Mouse (Mus musculus): Measurements from ENCODE around the gene Srsf7. TPM values are rescaled to one million over a fixed set of nuclear protein-coding genes. Genes with fewer than 3 reads are reported as not detected.
"Not testable (repeated sequence)": the region's sequence is repeated elsewhere in the genome, so short reads cannot be mapped to it uniquely, and the experiment has no call there.

Srsf7 gene
- total RNA-seq (2017), result 262 to 315 TPM (median 271 TPM) in 3 replicates

DNA sequence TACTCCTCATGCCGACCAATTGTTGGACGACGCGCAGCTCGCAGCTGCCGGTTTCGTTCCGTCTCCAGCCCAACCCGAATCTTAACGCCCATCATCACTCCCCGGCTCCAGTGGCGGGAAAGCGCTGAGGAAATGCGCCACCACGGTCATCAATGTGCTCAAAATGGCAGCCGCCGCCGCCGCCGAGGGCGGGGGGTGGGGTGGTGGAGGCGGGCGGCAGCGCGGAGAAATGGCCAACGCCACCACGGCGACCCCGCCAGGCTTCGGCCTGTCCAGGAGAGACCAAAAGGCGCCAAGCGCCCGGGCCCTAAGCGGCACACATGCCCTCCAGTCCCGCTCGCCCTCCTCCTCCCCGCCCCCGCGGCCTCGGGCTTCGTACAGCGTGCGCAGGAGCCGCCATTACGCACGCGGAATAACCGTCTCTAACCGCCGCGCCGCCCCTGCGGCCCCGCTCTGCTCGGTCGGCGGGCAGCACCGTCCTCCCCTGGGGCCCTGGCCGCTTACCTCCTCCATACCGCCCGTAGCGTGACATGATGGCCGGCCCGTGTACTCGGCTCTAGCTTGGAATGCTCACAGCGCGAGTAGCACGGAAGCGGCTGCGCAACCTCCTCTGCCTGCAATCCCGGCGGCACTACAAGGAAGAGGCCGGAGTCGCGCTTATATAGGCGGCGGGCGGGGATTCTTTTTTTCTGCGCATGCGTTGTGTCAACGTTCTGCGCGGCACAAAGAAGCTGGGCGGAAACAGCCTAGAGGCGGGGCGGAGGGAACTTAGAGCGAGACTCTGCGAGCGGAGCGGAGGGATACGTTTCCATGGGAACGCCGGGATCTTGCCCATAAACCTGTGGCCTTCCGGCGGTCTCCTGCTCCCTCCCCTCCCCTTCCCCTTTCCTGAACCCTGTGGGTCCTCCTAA lies at the start of gene Srsf7, which contains the start of gene Ttc39d:
Srsf7 (minus strand) TSS at position 637 of the 911 bp plus-strand sequence.
Ttc39d (plus strand) TSS at position 790 of the 911 bp plus-strand sequence.
- ATAC-seq (replicated peaks; ENCODE audit: insufficient number of reproducible peaks, low FRiP score, low TSS enrichment, poor library complexity, severe bottlenecking), result peak; percentile 92

DNA sequence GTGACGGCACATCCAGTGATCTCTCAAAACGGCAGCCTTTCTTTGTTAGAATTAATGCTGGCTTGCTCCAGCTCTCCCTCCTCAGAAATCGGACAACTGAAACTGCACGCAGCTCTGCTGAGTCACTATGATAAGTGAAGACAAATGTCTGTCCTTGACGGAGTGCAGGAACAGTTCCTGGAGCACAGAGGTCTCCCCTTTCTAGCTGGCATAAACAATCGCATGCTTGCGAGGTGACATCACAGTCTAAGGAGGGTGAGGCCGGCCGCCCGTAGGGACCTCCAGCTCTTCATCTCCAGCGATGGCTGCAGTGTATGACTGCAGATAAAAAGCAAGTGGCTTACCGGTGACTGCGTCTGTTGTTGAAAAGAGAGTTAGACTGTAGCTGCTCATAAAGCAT lies 48.1 kb upstream of the Srsf7 start:
- no peak for ATAC-seq (replicated peaks; ENCODE audit: insufficient number of reproducible peaks, low FRiP score, low TSS enrichment, poor library complexity, severe bottlenecking)

DNA sequence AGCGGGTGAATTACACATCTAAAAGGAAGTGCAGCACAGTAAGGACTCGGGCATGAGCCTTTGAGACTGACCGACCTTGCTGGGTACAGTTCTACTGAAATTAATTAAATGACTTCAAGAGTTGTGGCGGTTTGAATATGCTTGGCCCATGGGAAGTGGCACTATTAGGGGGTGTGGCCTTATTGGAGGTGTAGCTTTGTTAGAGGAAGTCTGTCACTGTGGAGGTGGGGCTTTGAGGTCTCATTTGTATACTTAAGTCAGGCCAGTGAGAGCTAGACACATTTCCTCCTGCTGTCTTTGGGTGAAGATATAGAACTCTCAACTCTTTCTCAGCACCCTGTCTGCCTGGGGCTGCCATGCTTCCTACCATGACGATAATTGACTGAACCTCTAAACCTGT lies 47.3 kb upstream of the Srsf7 start:
- ATAC-seq (replicated peaks; ENCODE audit: insufficient number of reproducible peaks, low FRiP score, low TSS enrichment, poor library complexity, severe bottlenecking), result no peak

DNA sequence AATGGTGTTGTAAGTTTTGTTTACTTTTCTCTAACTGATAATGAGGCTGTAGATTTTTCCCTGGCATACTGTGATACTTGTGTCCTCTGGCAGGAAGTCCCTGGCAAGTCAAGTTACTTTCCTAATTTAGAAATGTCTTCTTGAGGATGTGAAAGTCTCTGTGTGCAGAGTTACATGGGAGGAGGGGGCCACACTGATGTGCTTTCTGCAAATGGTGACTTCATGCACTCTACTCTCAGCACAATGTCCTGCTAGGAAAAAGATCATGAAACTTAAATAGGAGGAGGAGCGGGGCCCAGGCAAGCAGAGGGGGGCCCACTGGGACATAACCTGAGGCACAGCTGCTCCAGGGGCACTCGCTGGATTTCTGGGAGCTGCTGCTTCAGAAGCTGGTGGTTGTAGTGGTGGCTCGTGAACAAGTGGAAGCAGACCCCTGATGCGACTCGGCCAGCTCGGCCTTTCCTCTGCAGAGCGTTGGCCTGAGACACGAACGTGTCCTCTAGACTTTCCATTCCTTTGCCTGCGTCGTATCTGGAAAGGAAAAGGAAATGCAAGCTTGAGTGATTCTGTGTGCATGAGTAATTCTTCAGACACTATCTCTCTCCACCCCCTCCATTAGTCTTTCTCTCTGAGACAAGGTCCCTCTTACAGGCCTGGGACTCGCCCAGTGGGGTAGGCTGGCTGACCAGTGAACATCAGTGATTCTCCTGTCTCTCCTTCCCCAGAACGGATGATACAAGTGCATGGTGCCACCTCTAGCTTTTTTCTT lies 45.8 kb upstream of the Srsf7 start:
- ATAC-seq (replicated peaks; ENCODE audit: insufficient number of reproducible peaks, low FRiP score, low TSS enrichment, poor library complexity, severe bottlenecking), result no peak

DNA sequence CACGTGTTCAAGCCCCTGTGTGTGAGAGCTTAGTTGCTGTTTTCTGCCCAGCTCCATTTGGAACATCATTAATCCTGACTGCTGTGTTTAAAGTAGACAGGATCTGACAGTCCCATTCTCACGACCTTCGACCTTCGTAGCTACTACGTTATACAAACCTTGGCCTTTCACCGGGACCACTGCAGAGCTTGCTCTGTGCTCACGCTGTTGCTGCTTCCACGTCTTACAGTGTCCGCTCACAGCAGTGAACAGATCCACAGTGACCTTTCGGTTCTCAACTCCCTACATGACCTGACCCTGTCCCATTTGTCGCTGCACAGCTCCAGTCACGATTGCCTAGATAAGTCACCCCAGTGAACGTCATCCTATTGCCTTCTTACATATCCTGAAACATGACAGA lies 36.0 kb upstream of the Srsf7 start:
- no peak for ATAC-seq (replicated peaks; ENCODE audit: insufficient number of reproducible peaks, low FRiP score, low TSS enrichment, poor library complexity, severe bottlenecking)

DNA sequence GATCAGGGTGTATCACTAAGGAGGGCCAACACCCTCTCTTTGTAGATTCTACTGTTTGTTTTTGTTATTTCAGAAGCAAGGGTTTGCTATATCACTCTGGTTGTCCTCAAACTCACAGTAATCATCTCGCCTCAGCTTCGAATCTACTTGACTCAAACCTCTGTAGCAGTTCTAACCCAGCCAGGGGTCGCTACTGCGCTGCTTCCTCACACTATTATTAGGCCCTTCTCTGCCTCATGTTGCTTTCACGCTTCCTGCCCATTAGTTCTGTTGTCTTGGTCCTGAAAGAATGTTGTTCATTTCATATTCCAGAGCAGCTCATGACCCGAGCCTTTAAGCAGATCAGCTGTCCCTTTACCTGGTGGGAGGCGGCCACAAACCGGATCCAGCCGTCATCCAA lies 34.5 kb upstream of the Srsf7 start:
- ATAC-seq (replicated peaks; ENCODE audit: insufficient number of reproducible peaks, low FRiP score, low TSS enrichment, poor library complexity, severe bottlenecking), result no peak

DNA sequence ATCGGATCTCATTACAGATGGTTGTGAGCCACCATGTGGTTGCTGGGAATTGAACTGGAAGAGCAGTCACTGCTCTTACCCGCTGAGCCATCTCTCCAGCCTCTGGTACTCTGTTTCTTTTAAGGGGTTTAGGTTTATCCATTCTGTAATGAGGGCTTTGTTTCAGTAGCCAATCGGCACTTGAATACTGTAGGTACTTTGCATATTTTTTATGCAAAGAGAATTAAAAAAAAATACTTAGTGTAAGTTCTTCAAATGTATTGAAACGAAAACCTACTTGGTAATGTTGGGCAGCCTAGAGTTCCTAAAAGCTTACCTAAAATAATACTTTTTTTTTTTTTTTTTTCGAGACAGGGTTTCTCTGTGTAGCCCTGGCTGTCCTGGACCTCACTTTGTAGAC lies 30.4 kb upstream of the Srsf7 start:
- ATAC-seq (replicated peaks; ENCODE audit: insufficient number of reproducible peaks, low FRiP score, low TSS enrichment, poor library complexity, severe bottlenecking), result no peak

DNA sequence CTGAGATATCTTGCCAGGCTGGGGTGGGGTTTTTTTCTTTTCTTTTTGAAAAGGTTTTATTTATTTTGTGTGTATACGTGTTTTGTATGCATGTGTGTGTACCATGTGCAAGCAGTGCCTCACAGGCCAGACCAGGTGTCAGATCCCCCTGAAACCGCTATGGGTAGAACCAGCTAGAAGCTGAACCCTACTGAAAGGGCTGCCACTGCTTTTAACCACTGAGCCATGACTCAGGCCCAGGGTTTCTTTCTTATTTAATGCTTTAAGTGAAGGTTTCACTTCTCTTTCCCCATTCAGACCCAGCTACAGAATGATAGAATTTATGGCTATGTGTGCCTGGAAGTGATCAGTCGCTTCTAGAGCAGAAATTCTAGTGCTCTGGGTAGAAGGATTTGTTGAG lies 29.7 kb upstream of the Srsf7 start:
- ATAC-seq (replicated peaks; ENCODE audit: insufficient number of reproducible peaks, low FRiP score, low TSS enrichment, poor library complexity, severe bottlenecking), result peak; percentile 51; the same call in 1 of the 2 replicates

DNA sequence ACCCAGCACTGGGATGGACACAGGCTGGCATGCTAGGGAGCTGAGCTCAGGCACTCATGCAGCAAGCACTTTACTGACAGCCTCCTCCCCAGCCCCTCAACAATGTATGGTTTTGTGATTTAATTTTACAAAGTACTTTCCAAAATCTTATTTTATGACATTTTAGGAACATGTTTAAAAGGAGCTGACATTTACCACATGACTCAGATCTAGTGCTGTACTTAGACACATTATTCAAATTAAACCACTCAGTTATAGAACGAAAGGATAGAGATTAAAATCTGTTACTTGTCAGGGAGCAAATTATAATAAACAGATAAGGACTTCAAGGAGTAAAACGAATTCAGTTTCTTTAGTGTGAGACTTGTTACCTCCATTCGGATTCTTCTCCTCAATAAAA lies 28.4 kb upstream of the Srsf7 start:
- no peak for ATAC-seq (replicated peaks; ENCODE audit: insufficient number of reproducible peaks, low FRiP score, low TSS enrichment, poor library complexity, severe bottlenecking)

DNA sequence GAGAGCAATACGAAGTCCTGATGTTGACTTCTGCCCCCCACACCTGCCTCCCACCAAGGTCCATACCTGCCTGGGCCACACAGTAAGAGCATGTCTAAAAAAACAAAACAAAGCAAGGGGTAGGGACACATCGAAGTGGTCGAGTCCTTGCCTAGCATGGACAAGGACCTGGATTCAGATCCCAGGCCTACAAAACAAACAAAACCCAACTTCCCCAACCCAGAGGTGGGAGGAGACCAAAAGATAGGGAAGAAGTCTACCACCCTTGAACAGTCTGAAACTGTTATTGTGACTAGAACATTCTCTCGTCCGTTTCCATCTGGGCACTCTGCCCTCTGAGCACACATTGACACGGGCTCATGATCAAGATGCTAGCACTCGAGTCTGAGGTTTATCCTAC lies 27.3 kb upstream of the Srsf7 start:
- ATAC-seq (replicated peaks; ENCODE audit: insufficient number of reproducible peaks, low FRiP score, low TSS enrichment, poor library complexity, severe bottlenecking), result no peak

DNA sequence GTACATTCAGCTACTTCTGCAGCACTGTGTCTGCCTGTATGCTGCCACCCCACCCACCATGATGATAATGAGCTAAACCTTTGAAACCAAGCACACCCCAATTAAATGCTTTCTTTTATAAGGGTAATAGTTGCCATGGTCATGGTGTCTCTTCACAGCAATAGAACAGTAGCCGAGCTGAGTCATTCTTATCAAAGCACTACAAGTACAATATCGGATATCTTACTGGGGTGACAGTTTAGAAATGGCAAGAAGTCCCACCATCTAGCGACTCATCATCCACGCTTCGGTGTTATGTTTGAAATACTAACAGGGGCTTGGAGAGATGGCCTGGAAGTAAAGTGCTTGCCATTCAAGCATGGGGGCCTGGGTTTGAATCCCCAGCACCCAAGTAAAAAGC lies 26.7 kb upstream of the Srsf7 start:
- ATAC-seq (replicated peaks; ENCODE audit: insufficient number of reproducible peaks, low FRiP score, low TSS enrichment, poor library complexity, severe bottlenecking), result no peak

DNA sequence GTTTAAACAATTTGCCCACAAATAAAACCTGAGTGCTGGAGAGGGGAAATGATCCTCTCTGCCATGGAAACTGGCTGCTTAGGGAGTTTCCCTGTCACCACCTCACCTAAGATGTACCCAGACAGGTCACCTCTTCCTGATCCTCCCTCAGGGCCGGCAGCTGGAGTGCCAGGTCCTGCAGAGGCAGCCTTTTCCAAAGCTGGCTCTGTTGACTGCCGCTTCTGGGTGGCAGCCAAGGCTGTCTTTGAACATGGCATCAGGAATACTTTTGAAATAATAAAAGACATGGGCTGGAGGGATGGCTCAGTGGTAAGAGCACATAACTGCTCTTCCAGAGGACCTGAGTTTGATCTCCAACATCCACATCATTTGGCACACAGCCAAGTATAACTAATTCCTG lies 22.3 kb upstream of the Srsf7 start:
- no peak for ATAC-seq (replicated peaks; ENCODE audit: insufficient number of reproducible peaks, low FRiP score, low TSS enrichment, poor library complexity, severe bottlenecking)

DNA sequence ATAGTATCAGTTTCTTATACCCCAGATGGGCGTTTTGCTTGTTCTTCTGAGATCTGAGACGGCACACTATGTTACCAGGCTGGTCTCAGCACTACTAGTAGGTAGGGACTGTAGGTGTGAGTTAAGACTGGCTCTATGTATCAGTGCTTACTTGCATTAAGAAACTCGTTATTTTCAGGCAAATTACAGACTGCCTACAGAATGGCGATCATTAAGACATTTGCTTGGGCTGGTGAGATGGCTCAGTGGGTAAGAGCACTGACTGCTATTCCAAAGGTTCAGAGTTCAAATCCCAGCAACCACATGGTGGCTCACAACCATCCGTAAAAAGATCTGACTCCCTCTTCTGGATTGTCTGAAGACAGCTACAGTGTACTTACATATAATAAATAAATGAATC lies 18.0 kb upstream of the Srsf7 start:
- ATAC-seq (replicated peaks; ENCODE audit: insufficient number of reproducible peaks, low FRiP score, low TSS enrichment, poor library complexity, severe bottlenecking), result not testable (repeated sequence)

DNA sequence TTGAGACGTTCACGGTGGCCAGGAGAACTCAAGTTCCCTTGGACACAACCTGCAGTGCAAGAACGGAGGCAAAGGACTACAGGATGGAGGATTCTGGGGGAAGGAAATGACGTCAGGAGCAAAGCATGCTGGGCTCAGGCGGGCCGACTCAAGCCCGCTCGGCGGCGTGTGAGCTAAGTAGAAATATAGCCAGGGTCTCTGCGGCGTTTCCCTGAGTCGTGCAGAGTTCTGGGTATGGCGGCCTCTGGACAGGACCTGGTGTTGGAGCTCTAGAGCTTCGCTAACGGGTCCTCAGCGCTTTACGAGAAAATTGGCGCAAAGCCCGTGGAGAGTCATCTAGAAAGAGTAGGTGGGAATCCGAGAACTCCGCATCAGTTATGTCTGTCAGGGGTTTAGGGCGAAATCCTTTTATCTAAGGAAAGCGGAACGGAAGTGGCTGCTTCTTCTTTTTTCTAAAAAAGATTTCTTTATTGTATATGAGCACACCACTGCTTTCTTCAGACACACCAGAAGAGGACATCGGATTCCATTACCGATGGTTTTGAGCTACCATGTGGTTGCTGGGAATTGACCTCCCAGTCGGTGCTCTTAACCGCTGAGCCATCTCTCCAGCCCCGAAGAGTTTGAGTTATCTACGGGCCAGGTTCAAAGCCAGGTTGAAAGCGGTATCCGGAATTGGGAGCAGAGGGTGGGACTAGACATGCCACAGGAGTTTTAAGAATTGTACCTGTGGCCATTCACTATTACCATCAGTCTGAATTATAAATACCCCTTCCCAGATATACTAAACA lies 17.4 kb upstream of the Srsf7 start, which contains the start of gene Gemin6:
Gemin6 (plus strand) TSS at position 116 of the 791 bp plus-strand sequence.
- peak; percentile 99 for ATAC-seq (replicated peaks; ENCODE audit: insufficient number of reproducible peaks, low FRiP score, low TSS enrichment, poor library complexity, severe bottlenecking)

DNA sequence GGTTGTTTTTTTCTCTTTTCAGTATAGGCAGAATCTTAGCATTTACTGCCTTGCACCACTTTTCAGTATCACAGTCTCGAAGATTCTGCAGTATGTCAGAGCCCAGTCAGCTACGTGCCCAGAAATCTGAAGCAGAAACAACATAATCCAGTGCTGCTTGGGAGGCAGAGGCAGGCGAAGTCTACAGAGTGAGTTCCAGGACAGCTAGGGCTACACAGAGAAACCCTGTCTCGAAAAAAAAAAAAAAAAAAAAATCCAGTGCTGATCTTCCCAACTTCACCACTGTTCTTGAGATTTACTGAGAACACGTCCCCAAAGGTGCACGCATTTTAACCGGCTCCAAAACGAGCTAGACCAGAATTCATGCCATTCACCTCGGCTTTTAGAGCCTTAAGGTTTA lies 16.7 kb upstream of the Srsf7 start:
- no peak for ATAC-seq (replicated peaks; ENCODE audit: insufficient number of reproducible peaks, low FRiP score, low TSS enrichment, poor library complexity, severe bottlenecking)

DNA sequence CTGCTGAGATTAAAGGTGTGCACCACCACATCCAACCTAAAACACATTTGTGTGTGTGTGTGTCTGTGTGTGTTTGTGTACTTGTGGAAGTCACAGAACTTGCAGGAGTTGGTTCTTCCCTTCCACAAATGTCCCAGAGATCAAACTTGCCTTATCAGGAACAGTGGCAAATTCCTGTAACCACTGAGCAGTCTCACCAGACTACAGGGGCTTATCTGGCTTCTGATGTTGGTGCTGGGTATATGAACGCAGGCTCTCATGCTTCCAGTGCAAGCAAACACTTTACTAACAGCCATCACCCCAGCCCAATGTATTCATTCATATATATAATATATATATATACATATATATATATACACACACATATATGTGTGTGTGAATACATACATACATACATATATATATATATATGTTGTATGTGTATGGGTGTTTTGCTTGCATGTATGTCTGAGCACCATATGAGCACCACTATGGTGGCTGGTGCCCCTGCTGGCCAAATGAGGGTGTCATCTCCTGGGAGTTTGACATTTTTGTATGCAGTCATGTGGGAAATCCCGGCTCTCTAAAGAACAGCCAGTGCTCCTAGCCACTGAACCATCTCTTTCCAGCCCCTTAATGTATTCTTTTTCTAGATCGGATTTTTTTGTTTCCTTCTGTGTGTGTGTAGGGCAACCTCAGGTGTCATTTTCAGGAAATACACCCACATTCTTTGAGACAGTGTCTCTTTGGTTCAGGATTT lies 15.0 kb upstream of the Srsf7 start:
- ATAC-seq (replicated peaks; ENCODE audit: insufficient number of reproducible peaks, low FRiP score, low TSS enrichment, poor library complexity, severe bottlenecking), result peak; percentile 61; the same call in 1 of the 2 replicates

DNA sequence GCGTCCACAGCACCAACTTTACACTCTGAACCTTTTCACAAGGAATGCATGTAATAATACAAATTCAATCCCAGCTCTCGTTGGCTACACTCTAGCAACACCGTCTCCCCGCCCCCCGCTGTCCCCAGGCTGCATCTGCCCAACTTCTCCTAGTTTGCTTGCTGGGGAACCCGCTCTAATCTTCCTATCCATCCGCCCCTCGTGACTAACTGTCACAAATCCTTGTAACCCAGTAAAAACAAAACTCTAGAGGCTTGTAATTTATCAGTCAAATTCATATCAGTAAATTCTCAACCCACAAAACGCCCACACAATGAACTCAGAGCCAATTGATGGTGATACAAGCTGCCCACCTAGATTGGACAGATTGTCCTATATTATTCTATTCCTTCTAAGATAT lies 14.1 kb upstream of the Srsf7 start:
- no peak for ATAC-seq (replicated peaks; ENCODE audit: insufficient number of reproducible peaks, low FRiP score, low TSS enrichment, poor library complexity, severe bottlenecking)

DNA sequence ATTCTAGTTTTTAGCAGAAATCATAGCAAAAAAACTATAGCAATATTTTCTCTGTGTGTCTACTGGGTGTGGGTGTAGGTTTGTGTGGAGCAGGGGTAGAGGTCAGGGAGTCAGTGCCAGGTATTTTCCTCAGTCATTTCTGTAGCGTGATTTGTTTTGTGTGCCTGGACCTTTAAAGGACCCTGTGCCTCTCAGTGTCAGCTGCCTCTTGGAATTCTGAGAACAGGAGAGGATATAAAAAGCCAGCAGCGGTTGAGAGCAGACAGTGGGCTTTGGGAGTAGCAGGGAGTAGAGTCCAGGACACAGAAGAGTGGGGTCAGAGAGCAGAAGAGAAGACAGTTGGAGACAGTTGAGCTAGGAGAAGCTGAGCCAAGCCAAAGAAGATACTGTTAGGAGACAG lies 13.0 kb upstream of the Srsf7 start:
- ATAC-seq (replicated peaks; ENCODE audit: insufficient number of reproducible peaks, low FRiP score, low TSS enrichment, poor library complexity, severe bottlenecking), result no peak
